Mouse (Mus musculus): ENCODE results near the gene Kalrn.
A peak's percentile ranks its signal among the peaks of the same experiment; 100 is the strongest.

The Kalrn gene

GRCm38 (mm10) chr16:34552731-34553130 is 20.6 kb downstream of the Kalrn start:
- no peak for DNase-seq

- DNase-seq: no peak
Observed at GRCm38 (mm10) chr16:34549470-34549999, 23.8 kb downstream of the Kalrn start.

- DNase-seq: no peak
Observed at GRCm38 (mm10) chr16:34546805-34547509, 26.4 kb downstream of the Kalrn start.

GRCm38 (mm10) chr16:34543754-34544153 is 29.6 kb downstream of the Kalrn start:
- DNase-seq: no peak

- DNase-seq: no peak
Observed at GRCm38 (mm10) chr16:34542341-34542740, 31.0 kb downstream of the Kalrn start.

- DNase-seq: no peak
Observed at GRCm38 (mm10) chr16:34538679-34539185, 34.6 kb downstream of the Kalrn start.

GRCm38 (mm10) chr16:34536300-34536699 is 37.0 kb downstream of the Kalrn start:
- DNase-seq: peak; percentile 86

GRCm38 (mm10) chr16:34535135-34535534 is 38.2 kb downstream of the Kalrn start:
- no peak for DNase-seq

- peak; percentile 34 for DNase-seq
Observed at GRCm38 (mm10) chr16:34531506-34531905, 41.8 kb downstream of the Kalrn start.

- DNase-seq: no peak
Observed at GRCm38 (mm10) chr16:34530029-34530428, 43.3 kb downstream of the Kalrn start.

GRCm38 (mm10) chr16:34528234-34528983 is 44.9 kb downstream of the Kalrn start:
- no peak for DNase-seq

GRCm38 (mm10) chr16:34526378-34526777 is 47.0 kb downstream of the Kalrn start:
- no peak for DNase-seq

- DNase-seq: no peak
Observed at GRCm38 (mm10) chr16:34525866-34526265, 47.5 kb downstream of the Kalrn start.

- DNase-seq: no peak
Observed at GRCm38 (mm10) chr16:34525205-34525604, 48.1 kb downstream of the Kalrn start.

GRCm38 (mm10) chr16:34521061-34521460 is 52.3 kb downstream of the Kalrn start:
- DNase-seq: no peak

- DNase-seq: no peak
Observed at GRCm38 (mm10) chr16:34516891-34517398, 56.4 kb downstream of the Kalrn start.

GRCm38 (mm10) chr16:34515485-34515884 is 57.8 kb downstream of the Kalrn start:
- DNase-seq: no peak

- DNase-seq: no peak
Observed at GRCm38 (mm10) chr16:34513956-34514593, 59.3 kb downstream of the Kalrn start.

GRCm38 (mm10) chr16:34512326-34512725 is 61.0 kb downstream of the Kalrn start:
- DNase-seq: no peak

GRCm38 (mm10) chr16:34508125-34508524 is 65.2 kb downstream of the Kalrn start:
- no peak for DNase-seq

- DNase-seq: no peak
Observed at GRCm38 (mm10) chr16:34506048-34506447, 67.3 kb downstream of the Kalrn start.

- DNase-seq: no peak
Observed at GRCm38 (mm10) chr16:34504250-34504649, 69.1 kb downstream of the Kalrn start.

GRCm38 (mm10) chr16:34502110-34502509 is 71.2 kb downstream of the Kalrn start:
- DNase-seq: no peak

Data from cerebellum, adult 9-10 months (tissue).